Mouse (Mus musculus) left cerebral cortex, adult 18-20 months (tissue): ENCODE results near the gene Gabrb2. TPM values are rescaled to one million over a fixed set of nuclear protein-coding genes. Genes with fewer than 3 reads are reported as not detected.

ENCODE experiments used
- total RNA-seq, 2 experiments: library from RNA; stranded (reverse); gene quantifications; 2 replicates each; pipeline ENCODE4 v1.2.3; 2021

The Gabrb2 gene
- total RNA-seq, 2 experiments from 2014 or later: 184 to 191 TPM

Other genes with a start within 250 kb of the Gabrb2 start
- gene Gabra1, start 236.8 kb upstream of the Gabrb2 start, total RNA-seq: 100 to 1,000 TPM; 568 to 710 TPM
- gene Gabra6, start 98.7 kb upstream of the Gabrb2 start, total RNA-seq: not detected